Mouse (Mus musculus) liver, adult 2 months (tissue): ENCODE data around the gene Cdca7.

Experiments
- CTCF ChIP-seq: fragments of 200-500 bp; IDR thresholded peaks from 2 replicates; pipeline ENCODE4 v1.5.1; 2011; ENCODE audit warnings: low read depth, low read length, control low read depth
- POLR2A ChIP-seq: fragments of 200-500 bp; IDR thresholded peaks from 2 replicates; pipeline ENCODE4 v1.6.1; 2011; ENCODE audit warnings: low read length, control low read depth; ENCODE audit not compliant: insufficient read depth; ENCODE audit errors: extremely low read depth

- TF ChIP-seq CTCF (no peak), POLR2A (no peak)
Observed at GRCm38 (mm10) chr2:72442825-72443224, 33.1 kb upstream of the Cdca7 start.
